Mouse (Mus musculus) gastrocnemius, postnatal 25 days (tissue): ENCODE results near the gene Gse1. TPM values are rescaled to one million over a fixed set of nuclear protein-coding genes. Genes with fewer than 3 reads are reported as not detected.

Experiments
- DNase-seq: peaks from one replicate; pipeline ENCODE4 v3.0.0; 2022
- total RNA-seq, 2 experiments: library from RNA; stranded (reverse); gene quantifications; 1 replicate in 1 of 2; 2 replicates in 1 of 2; pipeline ENCODE4 v1.2.3; 2021

Gene Gse1
- total RNA-seq, 2 experiments from 2014 or later: 23.1 to 27.1 TPM

GRCm38 (mm10) chr8:120485551-120486476 lies 257.6 kb downstream of the Gse1 start:
- no peak for DNase-seq

- DNase-seq: no peak
Observed at GRCm38 (mm10) chr8:120486477-120487376, 258.5 kb downstream of the Gse1 start.

- peak; percentile 64 for DNase-seq
Observed at GRCm38 (mm10) chr8:120487377-120487728, 259.1 kb downstream of the Gse1 start.

GRCm38 (mm10) chr8:120487729-120488510 lies 259.7 kb downstream of the Gse1 start:
- DNase-seq: peak; percentile 57

GRCm38 (mm10) chr8:120488636-120489131 lies 260.4 kb downstream of the Gse1 start:
- DNase-seq: no peak

DNA sequence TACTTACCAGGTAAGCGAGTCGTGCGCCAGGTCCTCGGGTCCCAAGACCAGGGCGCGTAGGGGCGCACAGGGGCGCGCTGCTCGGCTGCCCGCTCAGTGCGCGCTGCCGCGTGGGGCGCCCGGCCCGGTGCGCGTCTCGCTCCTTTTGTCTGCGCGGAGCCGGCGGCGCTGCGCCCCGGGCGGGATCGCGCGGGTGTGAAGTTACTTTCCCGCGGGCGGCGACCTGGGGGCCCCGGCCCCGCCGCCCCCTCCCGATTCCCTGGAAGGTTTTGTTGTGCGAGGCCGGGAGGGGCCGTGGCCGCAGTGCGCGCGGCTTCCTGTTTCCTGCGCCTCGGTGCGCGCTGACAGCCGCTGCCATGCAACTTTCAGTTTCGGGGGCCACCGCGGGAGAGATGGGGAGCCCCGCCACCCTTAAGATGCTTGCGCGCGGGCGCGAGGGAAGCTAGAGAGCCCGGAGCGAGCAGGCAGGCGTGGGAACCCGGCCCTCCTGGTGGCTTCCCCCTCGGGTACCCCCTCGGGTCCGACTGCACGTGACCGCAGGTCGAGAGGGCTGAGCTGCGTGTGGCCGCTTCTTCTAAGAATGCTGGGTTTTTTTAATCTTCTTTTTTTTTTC lies 261.0 kb downstream of the Gse1 start:
- peak; percentile 65 for DNase-seq

DNA sequence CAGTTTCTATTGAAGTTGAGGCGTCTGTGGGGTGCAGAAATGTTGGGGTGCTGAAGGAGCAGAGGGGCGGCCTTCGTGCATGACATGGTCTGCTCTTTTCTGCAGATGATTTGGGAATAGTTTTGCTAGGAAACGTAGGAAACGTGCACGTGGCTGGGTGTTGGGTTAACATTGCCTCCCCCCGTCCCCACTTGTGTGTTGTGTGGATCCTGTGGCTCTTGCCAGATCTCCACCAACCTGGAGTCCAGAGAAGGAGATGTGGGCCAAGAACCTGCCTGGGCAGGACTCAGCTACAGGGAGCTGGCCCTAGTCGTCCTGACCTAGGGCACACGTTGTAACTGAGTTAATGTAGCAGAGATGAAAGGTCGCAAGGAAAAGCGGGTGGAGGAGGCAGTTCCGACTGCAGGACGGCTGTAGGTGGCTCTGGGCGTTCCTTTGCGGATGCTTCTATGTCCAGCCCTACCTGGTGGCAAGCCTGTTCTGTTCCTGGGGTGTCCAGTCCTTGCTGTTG lies 261.6 kb downstream of the Gse1 start:
- DNase-seq: no peak

DNA sequence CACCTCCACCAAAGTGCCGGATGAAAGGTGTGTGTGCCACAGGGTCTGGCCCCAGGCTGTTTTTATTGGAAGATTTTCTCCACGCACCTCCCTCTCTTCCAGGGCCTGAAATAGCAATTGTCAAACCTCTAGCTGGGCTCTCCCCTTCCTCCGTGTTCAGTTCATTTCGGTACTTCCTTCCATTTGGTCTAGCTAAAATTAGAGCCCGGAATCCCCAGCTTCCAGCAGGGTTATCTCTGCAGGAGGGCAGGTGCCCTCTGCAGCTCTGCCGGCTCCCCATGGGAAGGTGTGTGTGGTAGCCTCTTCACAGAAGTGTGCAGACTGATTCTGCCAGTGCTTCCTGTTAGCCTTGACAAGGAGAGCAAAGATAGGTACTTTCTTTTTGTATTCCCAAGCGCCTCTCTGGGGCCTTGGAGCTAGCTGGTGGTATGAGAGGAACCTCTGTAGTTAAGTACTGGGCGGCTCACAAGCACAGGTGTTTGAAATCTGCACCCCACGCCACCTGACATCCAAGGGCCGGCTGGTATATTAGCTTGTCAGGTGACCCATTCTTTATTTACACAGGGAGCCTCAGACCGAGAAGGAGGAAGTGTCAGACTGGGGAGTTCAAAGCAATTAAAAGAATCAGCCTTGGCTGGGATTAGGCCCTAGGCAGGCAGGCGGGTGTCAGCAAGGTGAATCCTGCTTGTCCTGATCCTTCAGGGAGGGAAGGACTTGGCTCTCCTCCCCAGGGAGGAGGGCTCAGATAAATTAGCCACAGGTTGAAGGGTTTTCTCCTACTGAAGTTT lies 262.3 kb downstream of the Gse1 start:
- DNase-seq: no peak

DNA sequence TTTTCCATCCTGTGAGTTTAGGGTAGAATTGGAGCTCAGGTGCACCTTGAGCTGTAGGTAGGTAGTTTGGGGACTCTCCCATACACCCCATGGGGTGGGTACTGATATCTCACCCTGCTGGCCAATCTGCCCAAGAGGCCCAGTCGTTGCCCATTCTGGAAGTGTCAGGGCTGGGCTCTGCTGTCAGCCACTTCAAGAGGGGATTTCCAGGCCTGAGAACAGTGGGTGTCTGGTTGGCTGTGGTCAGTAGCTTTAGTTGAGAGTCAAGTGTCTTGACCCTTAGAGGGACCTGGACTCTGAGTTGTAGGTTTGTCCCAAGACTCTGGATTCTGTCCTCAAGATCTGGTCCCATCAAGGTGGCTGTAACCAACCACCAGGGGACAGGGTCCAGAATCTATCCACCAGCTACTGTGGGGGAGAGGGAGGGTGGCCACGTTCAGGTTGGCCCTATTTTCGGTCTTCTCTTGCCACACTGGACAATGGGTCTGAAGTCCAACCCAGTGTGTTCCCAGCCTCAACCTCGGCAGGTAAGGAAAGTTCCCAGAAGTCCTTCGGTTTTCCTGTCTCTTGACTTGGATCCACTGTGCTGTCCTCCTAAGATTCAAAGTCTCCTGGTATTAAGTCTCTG lies 263.0 kb downstream of the Gse1 start:
- DNase-seq: no peak

DNA sequence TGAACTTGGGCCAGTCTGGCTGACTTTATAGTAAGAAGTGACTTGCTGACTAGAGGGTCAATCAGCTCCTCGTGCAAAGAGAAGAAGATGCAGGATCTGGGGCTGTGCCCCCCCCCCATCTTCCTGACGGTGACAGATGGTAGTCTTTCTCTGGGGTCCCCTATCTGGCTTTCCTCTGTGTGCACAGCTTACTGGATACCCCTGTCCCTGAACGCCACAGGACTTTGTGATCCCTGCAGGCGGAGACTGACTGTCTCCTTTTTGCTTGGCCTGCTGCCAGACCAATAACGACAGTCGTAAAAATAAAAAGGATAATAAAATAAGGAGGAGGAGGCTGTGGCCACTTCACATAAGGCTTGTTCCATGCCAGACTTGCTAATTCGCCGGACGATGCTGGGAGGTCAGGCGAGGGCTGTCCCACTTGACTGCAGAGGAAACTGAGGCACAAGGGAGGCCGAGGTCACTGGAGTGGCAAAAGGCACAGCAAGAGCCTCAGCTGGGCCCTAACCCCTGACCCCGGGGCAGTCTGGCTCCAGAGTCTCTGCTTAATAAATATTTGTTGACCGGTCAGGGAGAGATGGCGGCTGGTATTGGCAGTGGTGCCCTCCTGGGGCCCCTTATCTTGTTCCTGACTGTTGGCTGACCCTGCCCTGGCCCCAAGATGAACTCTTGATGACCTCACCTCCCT lies 264.1 kb downstream of the Gse1 start:
- no peak for DNase-seq

GRCm38 (mm10) chr8:120492881-120493220 lies 264.6 kb downstream of the Gse1 start:
- DNase-seq: no peak

- DNase-seq: no peak
Observed at GRCm38 (mm10) chr8:120493508-120494464, 265.5 kb downstream of the Gse1 start.

DNA sequence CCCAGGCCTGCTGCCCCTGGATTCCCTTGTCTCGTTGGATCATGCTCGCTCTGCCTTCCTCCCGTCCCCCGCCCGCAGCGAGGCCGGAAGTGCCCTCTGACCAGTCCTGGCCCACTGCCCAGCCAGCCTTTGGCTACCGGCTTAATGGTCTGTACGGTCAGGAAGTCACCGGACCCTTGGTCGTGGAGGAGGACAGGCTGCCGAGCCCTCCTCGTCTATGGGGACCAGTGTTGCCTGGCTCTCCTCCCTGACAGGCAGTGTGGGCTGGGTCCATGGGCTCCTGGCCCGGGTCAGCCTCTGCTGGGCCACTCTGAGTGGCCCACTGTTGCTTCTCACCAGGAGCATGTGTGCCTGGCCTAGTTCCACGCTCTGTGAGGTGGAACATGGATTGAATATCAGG lies 266.6 kb downstream of the Gse1 start:
- peak; percentile 81 for DNase-seq

DNA sequence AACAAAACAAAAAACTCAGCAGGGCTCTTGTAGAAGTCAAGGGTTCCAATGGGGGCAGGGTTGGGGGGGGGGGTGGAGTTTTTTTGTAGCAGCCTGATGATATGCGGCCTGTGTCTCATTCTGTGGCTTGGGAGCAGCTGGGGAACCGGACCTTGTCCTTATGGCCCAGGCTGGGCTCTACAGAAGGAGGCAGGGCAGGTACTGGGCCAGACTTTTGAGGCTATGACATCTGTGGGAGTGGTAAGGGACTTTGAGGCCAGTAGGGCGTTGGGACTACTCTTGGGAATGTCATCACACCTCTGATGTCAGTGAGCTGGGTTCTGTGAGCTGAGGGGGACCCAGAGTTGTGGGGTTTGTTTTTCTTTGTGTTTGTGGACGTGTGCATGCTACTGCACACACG lies 267.2 kb downstream of the Gse1 start:
- DNase-seq: no peak

DNA sequence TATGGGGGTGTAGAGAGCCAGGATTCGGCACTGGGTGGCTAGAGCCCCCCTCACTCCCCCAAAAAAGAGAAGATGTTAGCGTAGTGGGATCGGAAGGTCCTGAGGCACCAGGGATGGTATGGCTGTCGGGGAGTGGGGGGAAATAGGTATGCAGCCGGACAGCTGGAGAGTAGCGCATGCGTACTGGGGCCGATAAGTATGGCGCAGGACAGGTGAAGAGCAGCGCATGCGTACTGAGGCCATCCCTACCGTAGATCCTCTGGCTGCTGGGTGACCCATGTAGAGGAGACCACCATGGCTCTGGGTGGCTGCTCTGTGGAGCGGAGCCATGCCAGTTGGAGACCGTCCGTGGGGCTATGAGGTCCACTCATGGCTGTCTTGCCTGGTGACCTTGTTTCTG lies 268.2 kb downstream of the Gse1 start:
- DNase-seq: no peak

- DNase-seq: no peak
Observed at GRCm38 (mm10) chr8:120497503-120497946, 269.3 kb downstream of the Gse1 start.

GRCm38 (mm10) chr8:120498349-120498831 lies 270.1 kb downstream of the Gse1 start:
- no peak for DNase-seq
